Mouse (Mus musculus) liver, postnatal 0 days (tissue): ENCODE results near the gene Olfr805.

Experiments used
- CTCF ChIP-seq: sonication (generic); IDR thresholded peaks from 2 replicates; pipeline ENCODE4 v1.5.1; 2016; ENCODE audit warnings: antibody characterized with exemption, low read depth
- EP300 ChIP-seq: IDR thresholded peaks from 2 replicates; pipeline ENCODE4 v1.6.1; 2016; ENCODE audit warnings: antibody characterized with exemption, low read depth, mild to moderate bottlenecking

GRCm38 (mm10) chr10:129673765-129674164, 55.4 kb downstream of the Olfr805 start, which contains the start of gene Olfr801:
- TF ChIP-seq CTCF, result no peak
- TF ChIP-seq EP300, result no peak
